Mouse (Mus musculus) kidney, postnatal 14 days (tissue): Measurements from ENCODE around the gene Ehd1.
A peak's percentile ranks its signal among the peaks of the same experiment; 100 is the strongest.
"Not testable (repeated sequence)": the region's sequence is repeated elsewhere in the genome, so short reads cannot be mapped to it uniquely, and the experiment has no call there.

Source experiments
- DNase-seq: peaks from one replicate; pipeline ENCODE4 v3.0.0; 2022; ENCODE audit warnings: mixed read lengths

The Ehd1 gene

DNA sequence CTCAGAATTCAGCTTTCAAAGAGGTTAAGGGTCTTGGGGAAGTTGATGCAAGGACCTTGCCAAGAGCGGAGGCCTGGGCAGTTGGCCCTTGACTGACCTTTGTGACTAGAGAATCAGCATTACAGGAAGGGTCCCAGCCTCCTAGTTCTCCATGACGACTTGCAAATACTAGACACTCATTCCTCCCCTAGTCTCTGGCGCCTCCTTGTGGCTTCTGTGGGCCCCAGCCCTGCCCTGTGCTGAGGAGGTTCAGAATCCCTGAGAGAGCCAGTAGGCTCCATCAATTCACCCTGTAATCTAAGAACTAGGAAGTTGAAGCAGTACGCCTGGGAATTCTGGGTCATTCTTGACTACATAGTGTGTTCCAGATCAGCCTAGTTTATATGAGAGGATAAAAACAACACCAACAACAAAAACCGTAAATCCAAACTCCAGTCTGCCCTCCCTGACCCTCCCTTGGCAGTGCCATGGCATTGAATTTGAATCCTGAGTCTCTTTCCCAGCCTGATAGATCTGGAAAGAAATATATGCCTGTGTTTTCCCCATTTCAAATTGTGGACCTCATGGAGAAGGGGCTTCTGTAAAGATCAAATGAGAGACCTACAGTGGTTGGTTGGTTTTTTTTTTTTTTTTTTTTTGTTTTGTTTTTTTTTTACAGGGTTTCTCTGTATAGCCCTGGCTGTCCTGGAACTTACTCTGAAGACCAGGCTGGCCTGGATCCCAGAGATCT lies 28.4 kb downstream of the Ehd1 start:
- peak; percentile 91 for DNase-seq

DNA sequence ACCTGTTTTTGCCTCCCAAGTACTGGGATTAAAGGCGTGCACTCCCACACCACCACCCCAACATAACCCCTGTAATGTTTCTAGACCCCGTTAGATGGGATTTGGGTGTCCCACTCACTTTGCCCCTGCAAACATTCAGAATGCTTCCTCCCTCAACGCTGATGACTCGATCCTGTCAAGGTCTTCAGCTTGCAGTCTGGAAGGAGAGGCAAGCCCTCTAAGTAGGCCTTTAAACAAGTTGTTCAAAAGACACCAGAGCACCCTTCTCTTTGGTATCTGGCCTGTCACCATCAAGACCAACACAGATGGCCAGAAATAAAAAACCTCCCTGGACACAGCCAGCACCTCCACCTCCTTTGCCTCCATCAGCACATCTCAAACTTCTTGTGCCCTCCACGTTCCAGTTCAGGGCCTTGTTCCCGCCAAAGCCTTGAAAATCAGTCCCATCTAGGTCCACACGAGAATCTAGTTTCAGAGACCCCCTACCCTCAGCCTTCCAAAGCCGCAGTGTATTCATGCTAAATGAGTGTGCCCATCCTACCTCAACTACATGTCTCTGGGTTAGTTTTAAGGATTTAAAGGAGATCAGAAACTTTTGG lies 29.1 kb downstream of the Ehd1 start:
- no peak for DNase-seq

DNA sequence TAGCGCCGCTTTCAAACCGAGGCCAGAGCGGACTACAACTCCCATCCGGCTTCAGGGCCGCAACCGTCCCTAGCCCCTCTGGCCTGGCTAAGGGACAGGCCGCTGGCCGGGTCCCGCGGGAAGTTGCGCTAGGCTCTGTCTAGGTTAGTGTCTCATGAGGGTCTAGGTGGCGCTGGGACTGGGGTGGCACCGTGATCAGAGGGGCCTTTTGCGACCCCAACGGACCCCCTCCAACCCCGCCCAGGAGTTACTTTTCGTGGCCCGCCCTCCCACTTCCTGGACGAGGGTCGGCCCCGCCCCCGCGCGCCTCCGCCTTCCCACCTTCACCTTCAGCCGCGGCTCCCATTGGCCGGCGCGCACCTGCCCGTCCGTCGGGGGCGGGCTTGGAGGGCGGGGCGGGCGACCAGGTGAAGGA lies 29.6 kb downstream of the Ehd1 start, which contains the start of gene Cdc42bpg:
TSS of gene Cdc42bpg (plus strand) at position 320 of the 415 bp plus-strand sequence.
- DNase-seq = peak; percentile 96

DNA sequence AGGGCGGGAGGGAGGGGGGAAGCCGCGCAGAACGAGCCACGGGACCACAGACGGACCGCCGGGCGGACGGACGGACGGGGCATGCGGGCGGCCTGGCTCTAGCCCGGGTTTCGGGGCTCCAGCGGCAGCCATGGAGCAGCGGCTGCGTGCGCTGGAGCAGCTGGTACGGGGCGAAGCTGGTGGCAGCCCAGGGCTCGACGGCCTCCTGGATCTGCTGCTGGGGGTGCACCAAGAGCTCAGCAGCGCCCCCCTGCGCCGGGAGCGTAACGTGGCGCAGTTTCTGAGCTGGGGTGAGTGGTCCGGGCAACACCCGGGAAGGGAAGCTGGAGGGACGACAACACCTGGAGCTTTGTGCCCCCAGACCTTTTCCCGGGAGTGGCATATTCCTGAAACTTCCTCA lies 30.1 kb downstream of the Ehd1 start:
- peak; percentile 89 for DNase-seq

DNA sequence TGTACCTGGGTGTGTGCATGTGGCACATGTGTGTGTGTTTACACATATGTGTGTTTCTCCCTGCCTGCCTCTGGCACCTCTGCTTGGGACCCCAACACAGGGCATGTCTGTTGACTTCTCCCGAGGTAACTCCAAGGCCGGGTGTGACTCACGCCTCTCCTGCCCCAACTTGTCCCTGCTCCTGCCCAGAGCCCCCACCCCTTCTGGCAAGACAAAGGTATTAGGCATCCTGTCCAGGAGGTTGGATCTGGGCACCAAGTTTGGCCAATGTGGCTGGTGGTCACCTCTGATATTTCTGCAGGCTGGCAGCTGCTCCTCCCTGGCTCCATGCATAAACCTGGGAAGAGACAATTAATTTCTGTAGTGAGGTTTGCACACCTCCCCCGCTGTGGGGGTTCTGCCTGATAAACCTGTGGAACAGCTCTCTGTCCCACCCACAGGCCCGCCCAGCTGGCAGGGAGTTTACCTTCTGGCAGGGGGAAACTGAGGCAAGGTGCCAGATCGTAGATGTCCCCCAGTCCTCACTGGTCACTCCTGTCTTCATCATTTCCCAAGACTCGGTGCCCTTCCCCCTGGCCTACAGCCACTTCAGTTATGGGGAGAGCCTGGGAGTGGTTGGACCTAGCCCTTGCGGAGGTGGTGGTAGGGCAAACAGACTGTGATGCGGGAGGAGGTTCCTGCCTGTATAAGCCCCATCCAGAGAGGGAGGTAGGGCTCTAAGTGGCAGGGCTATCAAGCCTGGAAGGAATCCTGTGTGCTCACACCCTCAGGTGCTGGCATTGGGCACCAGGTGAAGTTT lies 31.4 kb downstream of the Ehd1 start:
- no peak for DNase-seq

DNA sequence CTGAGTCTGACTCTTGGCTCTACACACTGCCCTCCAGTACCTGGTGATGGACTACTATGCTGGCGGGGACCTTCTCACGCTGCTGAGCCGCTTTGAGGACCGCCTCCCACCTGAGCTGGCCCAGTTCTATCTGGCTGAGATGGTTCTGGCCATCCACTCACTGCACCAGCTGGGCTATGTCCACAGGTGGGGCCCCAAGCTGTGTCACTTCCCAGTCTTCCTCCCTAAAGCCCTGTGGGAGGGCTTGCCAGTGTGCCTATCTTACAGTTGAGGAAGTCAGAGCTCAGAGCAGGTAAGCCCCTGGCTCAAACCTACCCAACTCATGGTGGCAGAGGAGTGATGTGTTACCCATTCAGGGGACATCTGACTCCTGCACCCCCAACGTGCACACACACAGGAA lies 33.7 kb downstream of the Ehd1 start:
- DNase-seq = no peak

DNA sequence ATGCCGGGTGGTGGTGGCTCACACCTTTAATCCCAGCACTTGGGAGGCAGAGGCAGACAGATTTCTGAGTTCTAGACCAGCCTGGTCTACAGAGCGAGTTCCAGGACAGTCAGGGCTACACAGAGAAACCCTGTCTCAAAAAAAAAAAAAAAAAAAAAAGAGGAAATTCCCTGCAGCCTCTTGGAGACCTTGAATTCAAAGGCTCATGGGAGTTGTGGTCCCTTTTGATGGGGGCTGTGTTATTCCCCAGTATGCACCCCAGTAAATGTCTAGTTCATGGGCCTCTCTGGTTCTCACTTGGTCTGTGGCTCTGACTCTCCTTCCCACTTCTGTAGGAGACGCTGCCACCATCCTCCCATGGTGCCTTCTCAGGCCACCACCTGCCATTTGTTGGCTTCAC lies 35.3 kb downstream of the Ehd1 start:
- not testable (repeated sequence) for DNase-seq

DNA sequence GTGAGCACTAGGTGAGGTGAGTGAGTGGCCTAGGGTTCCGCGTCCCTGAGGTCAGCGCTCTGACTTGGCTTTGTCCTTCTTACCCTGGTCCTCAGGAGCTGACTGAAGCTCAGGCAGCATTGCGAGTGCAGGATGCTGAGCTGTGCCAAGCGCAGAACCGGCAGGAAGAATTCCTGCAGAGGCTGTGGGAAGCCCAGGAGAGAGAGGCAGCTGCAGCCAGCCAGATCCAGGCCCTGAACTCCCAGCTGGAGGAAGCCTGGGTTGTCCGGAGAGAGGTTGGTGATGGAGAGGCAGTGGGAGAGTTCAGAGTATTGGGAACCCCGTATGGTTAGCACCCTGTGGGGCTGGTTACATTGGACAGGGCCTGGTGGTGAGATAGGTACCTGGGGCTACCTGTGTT lies 37.3 kb downstream of the Ehd1 start:
- no peak for DNase-seq

DNA sequence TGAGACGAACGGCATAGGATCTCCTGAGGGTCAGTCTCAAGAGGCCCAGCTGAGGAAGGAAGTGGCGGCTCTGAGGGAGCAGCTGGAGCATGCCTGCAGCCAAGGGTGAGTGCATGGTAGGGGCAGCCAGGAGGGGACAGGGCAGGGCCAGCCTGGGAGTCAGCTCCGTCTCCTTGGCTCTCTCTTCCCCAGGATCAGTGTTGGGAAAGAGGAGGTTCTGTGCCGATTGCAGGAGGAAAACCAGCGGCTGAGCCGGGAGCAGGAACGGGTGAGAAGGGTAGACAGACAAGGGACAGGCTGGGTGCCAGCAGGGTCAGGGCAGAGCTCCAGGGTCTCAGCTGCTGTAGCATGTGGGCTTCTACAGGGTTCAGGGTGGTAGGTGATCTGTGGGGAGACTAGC lies 38.0 kb downstream of the Ehd1 start:
- DNase-seq = no peak

DNA sequence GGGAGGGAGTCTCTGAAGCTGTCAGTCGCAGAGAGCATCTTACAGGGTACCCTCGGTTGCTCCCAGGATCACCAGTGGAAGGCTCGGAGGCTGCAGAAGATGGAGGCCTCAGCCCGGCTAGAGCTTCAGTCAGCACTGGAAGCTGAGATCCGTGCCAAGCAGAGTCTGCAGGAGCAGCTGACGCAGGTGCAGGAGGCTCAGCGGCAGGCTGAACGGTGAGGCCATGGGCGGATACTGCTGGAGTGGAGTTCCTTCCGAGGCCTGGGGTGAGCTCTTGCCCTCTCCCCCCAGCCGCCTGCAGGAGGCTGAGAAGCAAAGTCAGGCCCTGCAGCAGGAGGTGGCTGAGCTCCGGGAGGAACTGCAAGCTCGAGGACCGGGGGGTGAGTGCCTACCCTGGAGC lies 39.0 kb downstream of the Ehd1 start:
- DNase-seq = no peak

DNA sequence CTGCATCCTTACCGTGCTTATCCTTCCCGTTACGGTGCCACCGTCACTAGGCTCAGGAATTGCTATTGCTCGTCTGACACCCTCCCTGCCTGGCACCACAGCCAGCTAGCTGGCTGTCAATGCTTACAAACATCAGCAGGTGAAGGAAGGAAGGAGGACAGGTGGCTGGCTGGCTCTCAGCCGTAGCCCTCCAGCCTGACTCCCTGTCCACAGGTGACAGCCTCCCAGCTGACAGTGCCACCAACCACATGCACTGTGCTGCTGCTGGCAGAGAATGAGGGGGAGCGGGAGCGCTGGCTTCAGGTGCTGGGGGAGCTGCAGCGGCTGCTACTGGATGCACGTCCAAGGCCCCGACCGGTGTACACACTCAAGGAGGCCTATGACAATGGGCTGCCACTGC lies 41.6 kb downstream of the Ehd1 start:
- no peak for DNase-seq

DNA sequence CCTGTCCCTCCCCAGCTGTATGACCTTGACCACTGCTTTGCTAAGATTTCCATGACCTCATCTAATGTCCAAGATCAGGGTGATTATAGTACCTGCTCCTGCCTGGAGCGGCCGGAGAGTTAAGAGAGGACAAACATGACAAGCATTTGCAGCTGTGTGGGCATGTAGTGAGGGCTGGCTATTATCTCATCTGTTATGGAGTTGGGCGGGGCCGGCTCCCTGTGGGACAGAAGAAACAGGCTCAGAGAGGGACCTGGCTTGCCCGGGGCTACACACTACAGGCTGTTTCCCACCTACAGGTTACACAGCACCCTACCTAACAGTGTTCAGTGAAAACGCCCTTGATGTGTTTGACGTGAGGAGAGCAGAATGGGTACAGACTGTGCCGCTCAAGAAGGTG lies 44.8 kb downstream of the Ehd1 start:
- no peak for DNase-seq

DNA sequence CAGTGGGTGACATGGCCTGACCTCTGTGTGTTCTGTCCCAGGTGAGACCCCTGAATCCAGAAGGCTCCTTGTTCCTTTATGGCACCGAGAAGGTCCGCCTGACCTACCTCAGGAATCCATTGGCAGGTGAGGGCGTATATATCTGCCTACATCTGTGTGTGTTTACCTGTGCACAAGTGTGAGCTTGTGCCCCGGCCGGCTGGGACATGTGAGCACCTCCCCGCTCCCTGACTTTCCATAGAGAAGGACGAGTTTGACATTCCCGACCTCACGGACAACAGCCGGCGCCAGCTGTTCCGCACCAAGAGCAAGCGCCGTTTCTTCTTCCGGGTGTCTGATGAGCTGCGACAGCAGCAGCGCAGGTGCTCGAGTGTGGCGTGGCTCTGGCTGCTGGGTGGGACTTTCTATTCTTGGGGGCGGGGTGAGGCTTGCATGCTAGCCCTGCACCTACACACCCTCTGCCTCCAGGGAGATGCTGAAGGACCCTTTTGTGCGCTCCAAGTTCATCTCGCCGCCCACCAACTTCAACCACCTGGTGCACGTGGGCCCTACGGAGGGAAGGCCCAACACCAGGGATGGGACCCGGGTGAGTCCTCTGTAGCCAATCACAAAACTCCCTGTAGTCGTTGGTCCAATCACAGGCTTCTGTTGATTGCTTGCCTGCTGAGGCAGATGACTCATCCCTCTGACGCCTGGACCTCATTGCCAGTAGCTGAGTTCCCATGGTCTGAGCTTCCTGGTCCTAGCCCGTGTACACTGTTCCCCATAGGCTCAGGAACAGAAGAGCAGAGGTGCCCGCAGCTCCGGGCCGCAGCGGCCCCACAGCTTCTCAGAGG lies 45.5 kb downstream of the Ehd1 start:
- no peak for DNase-seq

DNA sequence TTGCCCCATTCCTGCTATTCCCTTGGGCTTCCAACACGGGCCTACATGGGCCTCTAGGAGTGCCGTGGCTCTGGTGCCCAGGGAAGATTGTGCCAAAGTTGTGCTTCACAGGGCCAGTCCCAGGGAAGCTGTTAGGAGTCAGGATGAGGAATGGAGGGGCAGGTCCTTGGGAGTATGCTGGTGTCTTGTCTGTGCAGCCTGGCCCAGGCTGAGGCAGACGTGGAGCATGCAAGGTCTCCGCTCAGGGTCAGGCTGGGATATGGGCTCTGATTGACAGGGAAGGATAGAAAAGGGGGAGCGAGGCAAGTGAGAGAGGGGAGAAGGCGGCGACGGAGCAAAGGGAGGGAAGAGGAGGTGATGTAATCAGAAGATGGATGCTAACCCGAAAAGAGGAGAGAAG lies 48.2 kb downstream of the Ehd1 start:
- no peak for DNase-seq

DNA sequence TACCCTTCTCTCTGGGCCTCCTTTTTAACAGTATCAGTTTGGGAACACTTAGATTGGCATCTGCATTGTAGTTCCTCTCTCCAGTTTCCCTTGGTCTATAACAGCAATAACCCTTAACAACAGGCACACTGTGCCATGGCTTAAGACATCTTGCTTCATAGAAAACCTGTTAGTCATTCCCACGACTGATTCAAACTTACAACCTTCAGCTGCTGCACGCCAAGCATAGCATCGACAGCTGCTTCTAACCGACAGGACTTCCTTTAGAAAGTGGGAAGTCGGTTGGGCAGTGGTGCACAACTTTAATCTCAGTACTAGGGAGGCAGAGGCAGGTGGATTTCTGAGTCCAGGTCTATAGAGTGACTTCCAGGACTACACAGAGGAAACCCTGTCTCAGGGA lies 54.7 kb downstream of the Ehd1 start:
- DNase-seq = no peak

DNA sequence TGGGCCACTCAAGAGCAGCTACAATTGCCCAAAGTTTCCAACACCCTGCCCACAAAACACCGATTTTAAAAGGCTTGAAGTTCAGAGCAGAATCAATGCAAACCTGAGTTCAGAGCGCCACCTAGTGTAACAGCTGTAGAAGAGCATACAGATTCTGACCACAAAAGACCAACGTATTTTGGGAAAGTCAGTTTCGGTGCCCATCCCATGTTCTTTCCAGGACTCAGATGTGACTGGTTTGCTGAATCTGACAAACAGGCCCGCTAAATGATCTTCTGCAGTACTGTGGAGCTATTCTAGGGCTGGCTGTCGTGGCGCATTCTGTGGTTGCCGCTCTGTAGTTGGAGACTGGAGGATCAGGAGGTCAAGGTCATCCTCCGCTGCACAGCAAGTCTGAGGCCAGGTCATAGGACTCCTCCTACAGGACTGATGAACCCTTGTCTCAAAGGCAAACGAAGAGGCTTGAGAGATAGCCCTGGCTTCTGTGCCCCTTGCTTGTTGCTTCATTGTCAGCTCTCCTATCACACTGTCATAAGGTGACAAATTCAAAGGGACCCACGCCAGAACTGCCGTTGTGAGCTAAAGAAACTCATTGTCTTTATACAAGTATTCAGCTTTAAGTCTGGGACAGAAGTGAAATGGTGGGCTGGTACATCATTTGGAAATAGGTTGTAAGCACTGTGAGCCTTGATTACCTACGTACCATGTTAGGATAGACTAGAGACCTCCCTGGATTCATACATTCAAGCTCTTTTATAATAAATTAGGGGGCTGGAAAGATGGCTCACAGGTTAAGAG lies 55.4 kb downstream of the Ehd1 start:
- peak; percentile 54 for DNase-seq

DNA sequence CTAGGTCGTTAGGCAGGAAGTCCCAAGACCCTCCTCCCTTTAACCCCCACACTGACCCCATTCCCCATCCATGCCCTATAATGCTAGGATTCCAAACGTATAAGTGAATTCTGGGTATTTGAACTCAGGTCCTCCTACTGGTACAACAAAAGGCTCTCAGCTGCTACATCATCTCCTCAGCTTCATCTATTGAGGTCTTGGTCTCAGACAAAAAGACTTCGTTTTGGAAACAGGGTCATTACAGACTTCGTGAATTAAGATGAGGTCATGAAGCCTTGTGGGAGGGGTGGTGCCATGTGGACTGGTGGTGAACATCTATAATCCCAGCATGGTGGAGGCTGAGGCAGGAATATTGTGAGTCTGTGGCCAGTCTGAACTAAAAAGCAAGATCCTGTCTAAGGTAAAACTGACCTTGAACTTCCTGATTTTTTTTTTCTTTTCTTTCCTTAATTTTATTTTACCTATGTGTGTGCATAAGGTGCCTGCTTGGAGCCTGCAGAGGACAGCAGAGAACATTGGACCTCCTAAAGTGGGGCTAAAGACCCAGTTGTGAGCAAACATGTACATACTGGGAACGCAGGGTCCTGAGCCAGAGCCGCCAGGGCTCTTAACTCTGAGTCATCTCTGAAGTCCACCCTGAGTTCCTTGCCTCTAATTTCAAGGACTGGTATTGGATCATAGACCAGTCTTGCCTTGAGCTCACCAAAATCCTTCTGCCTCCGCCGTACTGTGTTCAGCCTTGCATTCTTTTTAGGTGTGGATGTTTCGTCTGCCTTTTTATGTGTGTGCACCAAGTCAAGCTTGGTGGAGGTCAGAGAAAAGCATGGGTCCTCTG lies 57.5 kb downstream of the Ehd1 start:
- no peak for DNase-seq

DNA sequence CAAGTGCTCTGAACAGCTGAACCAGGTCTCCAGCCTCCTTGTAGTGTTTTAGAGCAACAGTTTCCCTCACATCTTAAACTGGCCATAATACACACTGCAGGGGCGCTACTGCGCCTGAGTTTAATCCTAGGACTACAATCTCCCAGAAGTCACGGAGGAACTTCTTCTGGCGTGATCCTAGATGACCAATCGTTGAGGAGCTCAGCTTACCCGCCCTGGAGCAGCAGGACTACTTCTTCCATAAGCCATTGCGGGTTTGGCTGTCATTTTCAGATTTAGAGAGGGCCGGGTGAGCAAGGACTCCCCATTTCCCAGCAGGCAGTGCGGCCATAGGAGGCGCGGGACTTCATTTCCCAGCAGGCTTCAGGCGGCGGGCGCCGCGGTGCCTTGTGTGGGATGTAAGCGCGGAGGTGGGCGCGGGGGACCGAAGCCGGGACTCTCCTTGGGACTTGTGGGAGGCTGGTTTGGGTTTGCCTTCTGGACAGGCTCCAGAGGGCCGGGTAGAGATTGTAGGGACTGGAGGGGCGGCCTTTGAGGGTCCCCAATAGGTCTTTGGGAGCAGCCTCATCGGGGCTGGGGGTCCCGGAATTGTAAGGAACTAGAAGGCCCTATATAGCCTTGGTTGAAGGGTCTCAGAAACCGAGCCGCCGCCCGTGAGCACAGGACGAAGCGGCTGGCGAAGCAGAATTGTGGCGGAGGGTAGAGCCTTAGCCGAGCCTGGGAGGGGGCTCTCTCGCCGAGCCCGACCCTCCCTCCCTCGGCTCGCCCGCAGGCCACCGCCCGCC lies 58.3 kb downstream of the Ehd1 start, which contains the start of gene Men1:
TSS of gene Men1 (plus strand) at position 307 of the 785 bp plus-strand sequence.
- peak; percentile 97 for DNase-seq

DNA sequence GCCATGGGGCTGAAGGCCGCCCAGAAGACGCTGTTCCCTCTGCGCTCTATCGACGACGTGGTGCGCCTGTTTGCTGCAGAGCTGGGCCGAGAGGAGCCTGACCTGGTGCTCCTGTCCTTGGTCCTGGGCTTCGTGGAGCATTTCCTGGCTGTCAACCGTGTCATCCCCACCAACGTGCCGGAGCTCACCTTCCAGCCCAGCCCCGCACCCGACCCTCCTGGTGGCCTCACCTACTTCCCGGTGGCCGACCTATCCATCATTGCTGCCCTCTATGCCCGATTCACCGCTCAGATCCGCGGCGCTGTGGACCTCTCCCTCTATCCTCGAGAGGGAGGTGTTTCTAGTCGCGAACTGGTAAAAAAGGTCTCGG lies 58.9 kb downstream of the Ehd1 start:
- peak; percentile 36 for DNase-seq

DNA sequence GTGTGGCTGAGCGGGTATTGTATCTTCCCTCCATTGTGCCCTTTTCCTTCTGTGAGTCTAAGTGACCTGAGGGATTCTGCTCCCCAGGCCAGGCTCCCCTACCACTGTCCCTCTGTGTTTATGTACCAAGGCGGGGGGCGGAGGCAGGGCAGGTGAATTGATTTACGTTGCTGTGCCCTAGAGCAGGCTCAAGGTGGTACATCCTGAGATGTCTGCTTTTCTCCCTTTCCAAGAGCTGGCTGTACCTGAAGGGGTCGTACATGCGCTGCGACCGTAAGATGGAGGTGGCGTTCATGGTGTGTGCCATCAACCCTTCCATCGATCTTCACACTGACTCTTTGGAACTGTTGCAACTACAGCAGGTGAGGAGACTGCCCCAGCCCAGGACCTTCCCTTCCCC lies 60.4 kb downstream of the Ehd1 start:
- no peak for DNase-seq
